Mouse (Mus musculus): ENCODE data around the gene Syt14. TPM values are rescaled to one million over a fixed set of nuclear protein-coding genes. Genes with fewer than 3 reads are reported as not detected.

The Syt14 gene
- polyA plus RNA-seq, 1 experiment, result 0.86 TPM

DNA sequence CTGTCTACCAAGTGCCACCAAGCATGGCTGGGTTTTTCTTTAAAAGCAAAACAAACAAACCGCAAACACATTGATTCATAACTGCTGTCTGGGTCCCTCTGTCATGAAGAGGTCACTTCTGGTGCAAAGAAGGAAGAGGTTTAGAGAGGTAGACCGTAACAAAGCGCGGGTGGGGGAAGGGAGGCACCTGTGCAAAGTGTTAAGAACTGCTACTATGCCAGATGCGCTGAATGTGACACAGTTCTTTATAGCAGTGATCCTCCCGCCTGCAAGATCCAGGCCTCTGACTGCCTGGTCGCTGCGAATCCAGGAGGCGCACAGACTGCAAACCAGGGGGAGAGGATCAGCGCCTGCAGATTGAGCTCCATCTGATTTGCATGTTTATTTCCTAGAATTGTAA lies 179.2 kb downstream of the Syt14 start:
- Histone ChIP-seq H3K36me3 (ENCODE audit: control insufficient read depth, insufficient read depth, low read length) (no peaks in the 10 kb centered on the region), H3K4me3 (ENCODE audit: control insufficient read depth, low read depth, low read length) (no peak overlapping the region), H3K27me3 (ENCODE audit: control insufficient read depth, insufficient read depth, low read length) (no peaks in the 10 kb centered on the region), H3K27ac (ENCODE audit: control insufficient read depth, insufficient read depth, low read depth, low read length) (no peak overlapping the region), H3K4me1 (ENCODE audit: control insufficient read depth, insufficient read depth, low read length) (peaks cover 10% of the 10 kb centered on the region)
- TF ChIP-seq CTCF (IDR thresholded peaks at IDR 0.05; ENCODE audit: control insufficient read depth, insufficient read depth, insufficient replicate concordance, low read depth, low read length) (no peak), POLR2A (IDR thresholded peaks at IDR 0.05; ENCODE audit: control insufficient read depth, low read depth, low read length) (no peak)

DNA sequence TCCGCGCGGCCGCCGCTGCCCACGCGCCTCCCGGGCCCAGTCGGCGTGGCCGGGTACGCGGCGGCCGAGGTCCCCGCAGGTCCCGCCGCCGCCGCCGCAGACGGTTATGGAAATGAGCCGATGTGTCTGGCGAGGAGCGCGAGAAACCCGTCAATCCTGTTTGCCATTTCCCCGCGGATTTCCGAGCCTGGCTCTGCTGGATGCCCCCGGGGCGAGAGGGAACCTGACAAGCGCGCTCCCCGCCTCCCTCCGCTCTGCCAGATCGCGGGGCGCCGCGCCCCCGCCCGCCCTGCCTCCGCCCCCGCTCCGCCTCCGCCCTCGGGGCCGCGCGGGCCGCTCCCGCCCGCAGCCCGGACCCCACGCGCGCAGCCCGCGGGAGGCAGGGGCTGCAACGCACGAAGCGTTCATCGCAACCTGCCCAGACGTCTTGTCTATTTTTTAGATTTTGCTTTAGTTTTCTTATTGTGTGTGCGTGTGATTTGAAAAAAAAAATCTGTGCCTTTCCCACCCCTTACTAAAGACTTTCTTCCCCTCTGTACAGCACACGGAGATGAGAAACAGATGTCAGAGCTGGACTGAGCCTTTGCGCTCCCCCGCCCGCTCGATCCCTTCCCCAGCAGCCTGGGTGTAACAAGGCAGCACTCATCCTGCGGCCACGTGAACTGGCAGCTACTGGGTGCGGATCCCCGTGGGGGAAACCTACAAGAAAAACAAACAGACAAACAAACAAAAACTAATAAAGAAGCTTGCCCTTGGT lies 179.9 kb downstream of the Syt14 start, which contains the start of gene Sertad4:
Gene Sertad4 (minus strand): TSS at position 283 of the 757 bp plus-strand sequence.
- no peaks in the 10 kb centered on the region for H3K27me3 ChIP-seq (ENCODE audit: control insufficient read depth, insufficient read depth, low read length)

DNA sequence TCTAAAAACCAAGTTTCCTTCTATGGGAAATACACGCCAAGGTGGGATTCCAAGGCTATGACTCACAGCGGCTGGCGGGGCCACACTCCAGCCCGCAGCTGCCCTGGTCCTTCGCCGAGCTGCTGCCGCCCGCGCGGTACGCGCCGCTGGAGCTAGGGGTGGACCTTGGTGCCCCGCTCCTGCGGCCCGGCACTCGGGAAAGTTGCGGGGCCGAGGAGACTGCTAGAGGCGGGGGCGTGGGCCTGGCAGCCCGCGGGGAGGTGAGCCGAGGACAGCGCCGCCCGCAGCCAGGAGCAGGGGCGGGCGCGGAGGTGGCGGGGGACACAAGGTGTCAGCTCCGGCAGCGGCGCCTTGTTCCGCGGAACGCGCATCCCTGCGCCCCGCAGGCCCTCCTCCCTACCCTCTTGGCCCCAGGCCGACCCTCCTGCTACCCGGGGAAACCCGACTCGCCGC lies 180.7 kb downstream of the Syt14 start:
- Histone ChIP-seq H3K4me3 (ENCODE audit: control insufficient read depth, low read depth, low read length) (peak overlapping the region; percentile 85), H3K36me3 (ENCODE audit: control insufficient read depth, insufficient read depth, low read length) (no peaks in the 10 kb centered on the region), H3K4me1 (ENCODE audit: control insufficient read depth, insufficient read depth, low read length) (peaks cover 10% of the 10 kb centered on the region), H3K27me3 (ENCODE audit: control insufficient read depth, insufficient read depth, low read length) (no peaks in the 10 kb centered on the region), H3K27ac (ENCODE audit: control insufficient read depth, insufficient read depth, low read depth, low read length) (no peak overlapping the region)
- TF ChIP-seq POLR2A (IDR thresholded peaks at IDR 0.05; ENCODE audit: control insufficient read depth, low read depth, low read length) (no peak), CTCF (IDR thresholded peaks at IDR 0.05; ENCODE audit: control insufficient read depth, insufficient read depth, insufficient replicate concordance, low read depth, low read length) (no peak)

More for the DNA sequence above, 179.9 kb downstream of the Syt14 start, which contains the start of gene Sertad4:
- Histone ChIP-seq H3K36me3 (ENCODE audit: control insufficient read depth, insufficient read depth, low read length) (no peaks in the 10 kb centered on the region), H3K4me3 (ENCODE audit: control insufficient read depth, low read depth, low read length) (peak within 1 kb of the TSS; percentile 85), H3K4me1 (ENCODE audit: control insufficient read depth, insufficient read depth, low read length) (peaks cover 10% of the 10 kb centered on the region), H3K27ac (ENCODE audit: control insufficient read depth, insufficient read depth, low read depth, low read length) (no peak within 1 kb of the TSS)
- no peak for TF ChIP-seq CTCF (IDR thresholded peaks at IDR 0.05; ENCODE audit: control insufficient read depth, insufficient read depth, insufficient replicate concordance, low read depth, low read length)
- no peak for TF ChIP-seq POLR2A (IDR thresholded peaks at IDR 0.05; ENCODE audit: control insufficient read depth, low read depth, low read length)

DNA sequence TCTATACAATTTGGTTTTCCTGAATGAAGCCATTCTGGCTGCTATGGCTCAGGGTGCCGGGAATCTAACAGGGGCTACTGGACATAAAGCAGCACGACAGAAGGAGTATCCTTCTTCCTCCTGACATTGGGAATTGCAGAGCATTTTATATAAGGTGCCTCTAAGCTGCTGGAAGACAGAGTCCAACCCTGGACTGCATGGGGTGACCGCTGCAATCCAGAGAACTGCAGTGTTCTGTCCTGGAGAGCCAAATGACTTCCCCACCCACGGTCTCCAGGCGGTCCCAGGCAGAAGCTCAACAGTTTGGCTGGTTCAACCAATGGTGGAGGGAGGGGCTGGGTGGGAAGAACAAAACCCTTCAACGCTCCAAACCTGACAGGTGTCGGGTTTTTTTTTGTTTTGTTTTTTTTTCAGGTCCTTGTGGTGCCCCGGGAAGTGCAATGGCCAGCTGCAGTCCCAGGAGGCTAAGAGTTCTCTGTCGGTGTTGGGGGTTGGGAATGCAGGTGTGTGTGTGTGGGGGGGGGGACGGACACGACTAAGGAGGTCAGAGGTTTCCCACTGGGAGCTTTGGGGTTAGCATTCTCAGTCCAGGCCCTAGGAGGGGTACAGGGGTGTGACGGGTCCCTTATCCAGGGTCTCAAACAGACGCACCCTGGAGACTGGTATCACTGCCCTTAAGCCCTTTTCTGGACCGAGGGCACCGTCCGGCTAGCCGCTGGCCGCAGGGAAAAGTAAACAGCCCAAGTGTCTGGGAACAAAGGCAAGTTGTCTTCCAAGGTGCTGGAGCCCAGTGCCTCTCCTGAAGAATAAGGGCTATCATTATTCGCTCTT lies 181.4 kb downstream of the Syt14 start:
- H3K27ac ChIP-seq (ENCODE audit: control insufficient read depth, insufficient read depth, low read depth, low read length), result no peak overlapping the region
- H3K36me3 ChIP-seq (ENCODE audit: control insufficient read depth, insufficient read depth, low read length), result no peaks in the 10 kb centered on the region
- H3K4me1 ChIP-seq (ENCODE audit: control insufficient read depth, insufficient read depth, low read length), result peaks cover 10% of the 10 kb centered on the region
- no peak for TF ChIP-seq POLR2A (IDR thresholded peaks at IDR 0.05; ENCODE audit: control insufficient read depth, low read depth, low read length)
- peak overlapping the region; percentile 85 for H3K4me3 ChIP-seq (ENCODE audit: control insufficient read depth, low read depth, low read length)
- H3K27me3 ChIP-seq (ENCODE audit: control insufficient read depth, insufficient read depth, low read length), result no peaks in the 10 kb centered on the region

DNA sequence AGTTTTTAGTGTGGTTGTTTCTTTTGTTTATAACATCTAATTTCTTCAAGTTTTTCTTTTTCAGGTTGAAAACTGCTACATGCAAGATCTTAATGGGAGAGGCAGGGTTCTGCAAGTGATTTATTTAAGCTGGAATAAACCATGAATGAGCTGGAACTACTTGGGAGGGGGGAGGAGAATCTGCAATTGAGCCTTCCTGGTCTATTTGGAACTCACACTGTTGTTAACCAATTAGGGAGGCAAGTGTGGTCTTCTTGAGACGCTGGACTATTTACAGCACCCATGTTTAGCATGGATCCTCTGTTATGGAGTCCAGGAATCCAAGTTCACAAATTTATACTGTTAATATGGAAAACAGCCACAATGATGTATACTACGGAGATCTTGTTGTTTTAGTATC lies 182.1 kb downstream of the Syt14 start:
- Histone ChIP-seq H3K27me3 (ENCODE audit: control insufficient read depth, insufficient read depth, low read length) (no peaks in the 10 kb centered on the region), H3K27ac (ENCODE audit: control insufficient read depth, insufficient read depth, low read depth, low read length) (no peak overlapping the region), H3K4me1 (ENCODE audit: control insufficient read depth, insufficient read depth, low read length) (peaks cover 10% of the 10 kb centered on the region), H3K4me3 (ENCODE audit: control insufficient read depth, low read depth, low read length) (no peak overlapping the region), H3K36me3 (ENCODE audit: control insufficient read depth, insufficient read depth, low read length) (no peaks in the 10 kb centered on the region)
- TF ChIP-seq POLR2A (IDR thresholded peaks at IDR 0.05; ENCODE audit: control insufficient read depth, low read depth, low read length) (no peak), CTCF (IDR thresholded peaks at IDR 0.05; ENCODE audit: control insufficient read depth, insufficient read depth, insufficient replicate concordance, low read depth, low read length) (no peak)

DNA sequence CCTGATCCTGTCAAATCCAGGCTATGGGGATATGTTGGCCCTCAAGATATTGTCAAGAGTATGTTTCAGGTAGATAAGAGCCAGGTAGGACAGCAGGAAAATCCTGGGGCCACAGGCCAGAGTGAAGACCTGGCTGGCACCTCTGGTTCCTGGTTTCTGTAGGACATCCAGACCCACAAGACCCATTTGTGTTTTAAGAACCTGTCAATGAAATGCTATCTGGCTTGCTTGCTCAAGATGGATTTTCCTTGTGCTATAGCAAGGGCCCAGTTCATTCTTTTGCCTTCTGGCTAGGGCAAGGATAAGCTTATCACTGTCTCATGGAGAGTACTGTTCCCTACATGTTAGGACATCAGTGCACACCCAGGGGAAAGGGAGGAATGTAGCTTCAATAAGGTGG lies 183.5 kb downstream of the Syt14 start:
- H3K4me3 ChIP-seq (ENCODE audit: control insufficient read depth, low read depth, low read length), result no peak overlapping the region
- H3K36me3 ChIP-seq (ENCODE audit: control insufficient read depth, insufficient read depth, low read length), result no peaks in the 10 kb centered on the region
- peaks cover 10% of the 10 kb centered on the region for H3K4me1 ChIP-seq (ENCODE audit: control insufficient read depth, insufficient read depth, low read length)
- TF ChIP-seq CTCF (IDR thresholded peaks at IDR 0.05; ENCODE audit: control insufficient read depth, insufficient read depth, insufficient replicate concordance, low read depth, low read length) (no peak), POLR2A (IDR thresholded peaks at IDR 0.05; ENCODE audit: control insufficient read depth, low read depth, low read length) (no peak)
- H3K27ac ChIP-seq (ENCODE audit: control insufficient read depth, insufficient read depth, low read depth, low read length), result no peak overlapping the region
- no peaks in the 10 kb centered on the region for H3K27me3 ChIP-seq (ENCODE audit: control insufficient read depth, insufficient read depth, low read length)

DNA sequence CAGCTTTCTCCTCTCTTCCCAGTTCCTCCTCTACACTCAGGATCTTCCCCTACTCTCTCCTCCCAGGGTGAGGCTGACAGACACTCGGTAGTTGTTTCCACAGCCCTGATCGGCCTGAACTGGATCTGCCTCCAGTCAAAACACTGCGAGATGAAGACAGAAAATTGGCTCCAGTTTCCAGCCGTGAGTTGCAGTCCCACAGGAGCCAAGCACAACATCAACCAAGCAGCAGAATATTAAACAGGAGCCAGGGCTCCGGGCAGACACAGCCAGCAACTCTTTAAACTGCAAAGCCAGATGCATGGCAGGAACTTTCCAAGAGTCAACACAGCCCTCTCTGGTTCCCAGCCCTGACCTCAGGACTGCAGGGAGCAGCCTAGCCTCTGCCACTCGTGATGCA lies 183.9 kb downstream of the Syt14 start:
- Histone ChIP-seq H3K27me3 (ENCODE audit: control insufficient read depth, insufficient read depth, low read length) (no peaks in the 10 kb centered on the region), H3K36me3 (ENCODE audit: control insufficient read depth, insufficient read depth, low read length) (no peaks in the 10 kb centered on the region), H3K27ac (ENCODE audit: control insufficient read depth, insufficient read depth, low read depth, low read length) (no peak overlapping the region), H3K4me1 (ENCODE audit: control insufficient read depth, insufficient read depth, low read length) (peaks cover 10% of the 10 kb centered on the region), H3K4me3 (ENCODE audit: control insufficient read depth, low read depth, low read length) (no peak overlapping the region)
- TF ChIP-seq POLR2A (IDR thresholded peaks at IDR 0.05; ENCODE audit: control insufficient read depth, low read depth, low read length), result no peak
- TF ChIP-seq CTCF (IDR thresholded peaks at IDR 0.05; ENCODE audit: control insufficient read depth, insufficient read depth, insufficient replicate concordance, low read depth, low read length), result no peak

Data from testis, adult 2 months (tissue).